Mouse (Mus musculus) embryonic fibroblast, embryonic 13.5 days (primary cell): ENCODE data around the gene Fchsd2. TPM values are rescaled to one million over a fixed set of nuclear protein-coding genes. Genes with fewer than 3 reads are reported as not detected.
"Not testable (repeated sequence)": the region's sequence is repeated elsewhere in the genome, so short reads cannot be mapped to it uniquely, and the experiment has no call there.

Experiments used
- H3K27ac ChIP-seq: 2 replicates; pipeline ENCODE4 v1.5.1; 2012; ENCODE audit warnings: low read length, control low read depth, inconsistent platforms; ENCODE audit not compliant: insufficient read depth
- H3K4me1 ChIP-seq: 2 replicates; pipeline ENCODE4 v1.6.1; 2011; ENCODE audit warnings: low read length; ENCODE audit not compliant: control insufficient read depth, insufficient read depth
- H3K4me3 ChIP-seq: 2 replicates; pipeline ENCODE4 v1.5.1; 2011; ENCODE audit warnings: mild to moderate bottlenecking, control low read depth, low read length; ENCODE audit not compliant: insufficient read depth
- CTCF ChIP-seq: IDR thresholded peaks from 2 replicates; pipeline ENCODE4 v1.5.1; 2011; ENCODE audit warnings: mild to moderate bottlenecking, control low read depth, low read length, moderate library complexity, borderline replicate concordance; ENCODE audit not compliant: insufficient read depth
- POLR2A ChIP-seq: IDR thresholded peaks from 2 replicates; pipeline ENCODE4 v1.6.1; 2011; ENCODE audit warnings: low read depth, mild to moderate bottlenecking, control low read depth, low read length, moderate library complexity
- polyA plus RNA-seq: library from polyadenylated mRNA; stranded (reverse); fragments of >200 nt; gene quantifications from 2 replicates; pipeline ENCODE4 v1.2.4, GENCODE M21; 2011; ENCODE audit warnings: low read depth; ENCODE audit not compliant: missing spikeins, insufficient read length

Fchsd2 gene
- polyA plus RNA-seq, 1 experiment = 29.0 TPM

DNA sequence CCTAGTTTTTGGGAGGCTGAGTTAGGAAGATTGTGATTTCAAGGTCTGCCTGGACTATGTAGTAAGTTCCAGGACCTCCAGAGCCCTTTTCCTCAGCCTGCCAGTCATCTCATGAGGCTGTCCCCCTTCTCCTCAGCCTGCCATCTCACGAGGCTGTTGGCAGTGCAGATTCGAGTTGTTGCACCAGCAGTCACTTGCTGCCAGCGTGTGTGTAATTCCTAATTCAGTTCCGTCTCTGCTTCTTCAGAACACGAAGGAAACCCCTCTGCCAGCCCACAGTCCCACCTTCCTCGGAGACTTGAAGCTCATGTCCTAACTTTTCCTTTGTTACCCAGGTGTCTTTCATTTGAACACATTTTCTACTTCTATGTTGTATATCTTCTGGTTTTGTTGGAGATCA is 38.6 kb downstream of the Fchsd2 start:
- H3K4me3 ChIP-seq = no peak overlapping the region
- no peak overlapping the region for H3K27ac ChIP-seq
- H3K4me1 ChIP-seq = no peaks in the 10 kb centered on the region
- TF ChIP-seq CTCF (no peak), POLR2A (no peak)

DNA sequence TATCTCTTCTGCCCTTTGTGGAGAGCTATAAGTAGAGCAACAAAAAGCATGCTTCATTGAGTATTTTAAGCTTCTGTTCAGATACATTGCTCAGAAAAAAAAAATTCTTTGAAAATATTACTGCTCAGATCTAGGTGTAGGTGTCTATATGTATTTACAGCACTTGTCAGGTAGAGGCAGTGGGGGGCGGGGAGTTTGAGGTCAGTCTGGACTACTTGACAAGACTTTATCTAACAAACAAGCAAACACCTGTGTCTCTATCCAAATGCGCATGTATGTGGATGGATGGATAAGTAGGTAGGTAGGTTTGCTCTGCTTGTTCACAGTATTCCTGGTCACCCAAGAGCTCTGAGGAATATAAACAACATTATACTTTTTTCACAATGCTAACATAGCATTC is 40.9 kb downstream of the Fchsd2 start:
- Histone ChIP-seq H3K27ac (no peak overlapping the region), H3K4me1 (no peaks in the 10 kb centered on the region), H3K4me3 (no peak overlapping the region)
- TF ChIP-seq CTCF (no peak), POLR2A (no peak)

DNA sequence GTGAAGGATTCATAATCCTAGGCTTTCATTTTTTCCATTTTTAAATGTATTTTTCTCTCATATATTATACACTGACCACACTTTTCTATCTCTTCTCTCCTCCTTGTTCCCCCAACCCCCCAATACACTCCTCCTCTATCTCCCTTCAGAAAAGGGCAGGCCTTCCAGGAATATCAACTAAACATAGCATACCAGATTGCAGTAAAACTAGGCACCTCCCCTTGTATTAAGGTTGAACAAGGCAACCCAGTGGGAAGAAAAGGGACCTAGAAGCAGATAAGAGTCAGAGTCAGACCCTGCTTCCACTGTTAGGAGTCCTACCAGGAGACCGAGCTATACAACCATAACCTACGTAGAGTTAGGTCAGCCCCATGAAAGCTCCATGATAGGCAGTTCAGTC is 41.5 kb downstream of the Fchsd2 start:
- TF ChIP-seq CTCF = no peak
- TF ChIP-seq POLR2A = no peak
- Histone ChIP-seq H3K27ac (no peak overlapping the region), H3K4me3 (no peak overlapping the region), H3K4me1 (no peaks in the 10 kb centered on the region)

DNA sequence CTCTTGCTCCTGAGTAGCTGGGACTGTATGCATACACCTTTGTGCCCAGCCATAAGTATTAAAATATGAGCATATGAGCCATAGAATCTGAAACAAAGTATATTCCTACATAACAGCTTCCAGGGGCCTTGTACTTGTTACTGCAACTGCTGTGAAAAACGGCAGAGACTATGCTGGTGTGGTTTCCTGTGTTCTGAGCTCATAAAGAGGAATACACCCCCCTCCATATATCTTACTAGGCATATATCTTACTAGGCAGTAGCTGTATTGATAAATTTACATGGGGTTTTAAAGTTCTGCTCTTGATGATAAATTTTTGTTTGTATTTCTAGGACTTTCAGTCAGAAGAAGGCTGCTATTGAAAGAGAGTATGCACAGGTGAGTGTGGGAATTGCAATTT is 46.2 kb downstream of the Fchsd2 start:
- H3K4me3 ChIP-seq = no peak overlapping the region
- TF ChIP-seq CTCF (no peak), POLR2A (no peak)
- no peak overlapping the region for H3K27ac ChIP-seq
- H3K4me1 ChIP-seq = no peaks in the 10 kb centered on the region

DNA sequence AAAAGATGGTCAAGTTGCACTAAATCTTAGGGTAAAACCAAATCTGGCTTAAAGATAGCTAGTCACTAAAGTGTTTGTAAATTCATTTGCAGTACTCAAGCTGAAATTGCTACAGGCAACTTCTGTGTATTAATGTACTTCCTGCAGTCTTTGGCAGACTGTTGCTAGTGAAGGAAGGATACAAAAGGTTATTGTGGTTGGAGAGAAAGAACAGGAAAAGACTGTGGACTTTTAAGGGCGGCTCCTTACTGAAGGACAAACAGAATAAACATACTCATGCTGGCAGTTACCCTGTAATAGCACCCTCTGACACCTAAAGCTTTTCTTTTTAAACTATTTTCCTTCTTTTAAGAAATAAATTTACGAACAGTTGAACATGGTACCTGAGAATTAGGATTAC is 50.2 kb downstream of the Fchsd2 start:
- H3K4me1 ChIP-seq = no peaks in the 10 kb centered on the region
- TF ChIP-seq CTCF (no peak), POLR2A (no peak)
- no peak overlapping the region for H3K27ac ChIP-seq
- H3K4me3 ChIP-seq = no peak overlapping the region

DNA sequence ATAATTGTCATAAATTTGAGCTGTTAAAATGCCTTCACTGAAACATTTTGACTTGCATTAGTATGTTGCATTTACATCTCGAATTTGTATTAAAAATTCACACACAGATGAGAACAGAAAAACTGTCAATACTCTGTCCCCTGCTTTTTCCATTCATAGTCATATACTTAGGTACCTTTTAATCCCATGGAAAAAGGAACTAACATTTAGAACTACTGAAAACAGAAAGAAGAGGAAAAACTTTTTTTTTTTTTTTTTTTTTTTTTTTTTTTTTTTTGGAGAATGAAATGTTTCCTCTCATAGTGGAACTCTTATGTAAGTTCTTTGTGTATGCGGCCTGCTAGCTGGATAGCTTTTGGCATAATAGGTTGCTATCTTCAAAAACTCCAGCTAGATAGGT is 51.6 kb downstream of the Fchsd2 start:
- H3K4me3 ChIP-seq = no peak overlapping the region
- no peak overlapping the region for H3K27ac ChIP-seq
- H3K4me1 ChIP-seq = no peaks in the 10 kb centered on the region
- TF ChIP-seq POLR2A (no peak), CTCF (no peak)

DNA sequence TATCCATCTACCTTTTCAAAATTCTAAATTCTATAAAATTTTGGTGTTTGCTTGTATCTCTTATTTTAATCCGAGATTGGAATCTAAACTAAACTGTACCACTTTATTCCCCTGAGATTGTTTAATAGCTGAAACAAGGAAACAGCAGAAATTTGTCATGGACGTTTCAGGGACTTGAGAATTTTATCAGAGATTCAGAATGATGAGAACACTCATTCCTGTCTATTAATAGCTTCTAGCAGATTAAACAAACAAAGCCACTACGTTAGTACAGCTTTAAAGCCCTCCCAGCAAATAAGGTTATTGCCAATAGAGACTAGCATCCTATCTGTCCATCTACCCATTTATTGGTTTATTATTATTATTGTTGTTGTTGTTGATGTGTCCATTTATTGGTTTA is 56.4 kb downstream of the Fchsd2 start:
- Histone ChIP-seq H3K4me3 (no peak overlapping the region), H3K27ac (no peak overlapping the region), H3K4me1 (no peaks in the 10 kb centered on the region)
- TF ChIP-seq CTCF (no peak), POLR2A (no peak)

DNA sequence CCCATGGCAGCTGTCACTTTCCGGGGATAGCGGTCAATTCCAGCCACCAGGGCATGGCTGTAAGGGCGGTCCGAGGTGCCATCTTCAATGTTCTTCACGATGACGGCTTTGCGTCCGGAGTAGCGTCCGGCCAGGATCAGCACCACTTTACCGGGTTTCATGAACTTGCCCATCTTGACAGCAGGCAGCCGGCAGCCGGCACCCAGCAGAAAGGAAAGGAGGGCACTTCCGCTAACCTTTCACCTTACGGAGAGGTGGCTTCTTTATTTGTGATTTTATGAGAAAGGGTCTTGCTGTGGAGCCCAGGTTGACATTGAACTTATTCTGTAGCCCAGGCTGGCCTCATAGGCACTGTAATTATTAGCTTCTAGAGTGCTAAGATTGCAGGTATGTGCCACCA is 62.2 kb downstream of the Fchsd2 start:
- not testable (repeated sequence) for H3K4me3 ChIP-seq, H3K4me1 ChIP-seq, H3K27ac ChIP-seq

DNA sequence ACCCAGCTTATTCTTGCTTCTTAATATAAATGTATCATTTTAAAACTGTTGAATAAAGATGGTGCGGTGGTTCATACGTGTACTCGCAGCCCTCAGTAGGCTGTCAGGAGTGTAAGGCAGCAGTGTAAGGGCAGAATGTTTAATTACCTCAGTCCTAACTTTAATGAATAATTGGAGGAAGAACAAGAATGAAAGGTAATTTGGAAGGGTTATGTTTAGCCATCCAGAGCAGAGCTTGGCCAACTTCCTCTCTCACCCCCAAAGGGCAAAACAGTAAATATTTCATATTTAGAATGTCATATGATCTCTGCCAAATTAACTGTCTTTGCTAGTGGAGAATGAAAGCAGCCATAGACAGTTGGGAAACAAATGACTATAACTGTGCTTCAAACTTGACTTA is 62.6 kb downstream of the Fchsd2 start:
- H3K4me1 ChIP-seq = no peaks in the 10 kb centered on the region
- H3K27ac ChIP-seq = no peak overlapping the region
- H3K4me3 ChIP-seq = no peak overlapping the region
- no peak for TF ChIP-seq POLR2A
- TF ChIP-seq CTCF = no peak

DNA sequence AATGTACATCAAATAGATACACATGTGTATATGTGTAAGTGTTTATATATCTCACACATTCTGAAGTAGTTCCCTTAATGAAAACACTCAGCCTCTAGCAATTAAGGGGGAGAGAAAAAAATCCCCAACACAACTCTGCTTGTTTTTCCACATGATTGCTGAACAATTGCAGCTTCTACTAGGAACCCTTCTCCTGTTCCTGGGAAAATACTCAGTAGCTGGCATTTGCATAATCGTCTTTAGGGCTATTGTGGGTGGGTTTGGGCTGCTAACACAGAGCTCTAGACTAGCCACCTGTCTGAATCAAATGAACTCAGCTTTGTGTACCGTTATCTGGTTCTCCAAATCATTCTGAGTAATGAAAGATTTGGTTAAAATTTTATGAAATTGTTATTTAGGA is 67.6 kb downstream of the Fchsd2 start:
- H3K27ac ChIP-seq = no peak overlapping the region
- no peak for TF ChIP-seq POLR2A
- TF ChIP-seq CTCF = no peak
- no peak overlapping the region for H3K4me3 ChIP-seq
- no peaks in the 10 kb centered on the region for H3K4me1 ChIP-seq

DNA sequence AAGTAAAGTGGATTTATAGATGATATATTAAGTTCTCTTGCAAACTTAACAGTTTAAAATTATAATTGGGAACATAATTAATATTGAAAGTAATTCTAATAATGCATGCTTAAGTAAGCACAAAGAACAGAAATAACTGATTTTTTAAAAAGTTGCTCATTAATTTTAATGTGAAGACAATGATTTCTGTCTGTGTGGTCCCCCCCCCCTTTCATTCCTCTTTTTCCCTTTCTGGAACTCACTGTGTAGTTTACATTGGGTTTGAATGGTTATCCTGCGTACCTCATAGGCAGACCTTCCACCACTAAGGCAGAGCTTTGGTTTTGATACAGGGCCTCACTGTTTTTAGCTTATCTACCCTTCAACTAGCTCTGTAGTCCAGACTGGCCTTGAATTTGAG is 70.1 kb downstream of the Fchsd2 start:
- no peaks in the 10 kb centered on the region for H3K4me1 ChIP-seq
- H3K4me3 ChIP-seq = no peak overlapping the region
- TF ChIP-seq CTCF = no peak
- TF ChIP-seq POLR2A = no peak
- no peak overlapping the region for H3K27ac ChIP-seq
